Mouse (Mus musculus) layer of hippocampus, adult 11-12 months (tissue): Measurements from ENCODE around the gene Galnt17.

Experiments
- DNase-seq: peaks from one replicate; pipeline ENCODE4 v3.0.0; 2022; ENCODE audit warnings: low spot score

The Galnt17 gene

GRCm38 (mm10) chr5:131308397-131308796, at the start of gene Galnt17:
Gene Galnt17, minus strand, starts transcription at chr5:131308497.
- DNase-seq: no peak

DNA sequence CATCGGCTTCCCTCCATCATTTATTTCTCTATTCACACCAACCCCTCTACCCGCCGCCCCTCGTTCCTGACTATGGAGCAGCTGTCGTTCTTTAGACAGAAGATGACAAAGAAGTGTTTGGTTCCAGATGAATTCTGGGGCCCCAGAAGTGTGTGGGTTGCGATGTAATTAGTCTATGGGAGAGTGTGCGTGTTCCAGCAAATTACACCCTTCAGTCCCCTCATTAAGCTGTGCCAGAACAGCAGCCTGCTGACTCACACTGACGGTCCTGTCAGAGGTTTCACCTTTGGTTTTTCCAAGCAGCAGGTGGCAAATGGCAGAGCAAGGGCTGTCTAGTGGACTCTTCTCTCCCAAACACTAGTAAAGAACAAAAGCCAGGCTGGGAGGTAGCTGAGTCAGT, 26.2 kb upstream of the Galnt17 start:
- DNase-seq: peak; percentile 13

- no peak for DNase-seq
Observed at GRCm38 (mm10) chr5:131321286-131321685, 13.0 kb upstream of the Galnt17 start.

DNA sequence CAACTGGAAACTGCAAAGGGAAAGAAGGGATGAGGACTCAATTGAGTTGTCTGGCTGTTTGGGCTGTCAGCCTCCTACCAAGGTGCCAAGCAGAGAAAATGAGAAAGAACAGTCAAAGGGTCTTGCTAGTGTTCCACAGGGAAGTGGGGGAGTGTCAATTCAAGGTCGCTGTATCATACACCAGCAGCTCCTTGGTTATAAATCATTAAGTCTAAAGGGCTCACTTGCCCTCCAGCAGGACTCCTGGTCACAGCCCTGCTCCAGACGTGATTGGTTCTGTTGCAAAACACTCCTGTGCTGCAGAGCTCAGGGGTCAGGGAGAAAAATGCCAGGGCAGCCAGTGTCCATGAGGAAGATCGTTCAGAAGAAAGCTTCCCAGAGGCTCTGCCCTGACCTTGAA, 11.3 kb upstream of the Galnt17 start:
- DNase-seq: no peak

GRCm38 (mm10) chr5:131319141-131319540, 10.8 kb upstream of the Galnt17 start:
- DNase-seq: no peak

GRCm38 (mm10) chr5:131315016-131315415, 6.7 kb upstream of the Galnt17 start:
- DNase-seq: no peak

GRCm38 (mm10) chr5:131307656-131308151, 593 bp downstream of the Galnt17 start:
- DNase-seq: peak; percentile 74

- peak; percentile 43 for DNase-seq
Observed at GRCm38 (mm10) chr5:131306908-131307655, 1.2 kb downstream of the Galnt17 start.

DNA sequence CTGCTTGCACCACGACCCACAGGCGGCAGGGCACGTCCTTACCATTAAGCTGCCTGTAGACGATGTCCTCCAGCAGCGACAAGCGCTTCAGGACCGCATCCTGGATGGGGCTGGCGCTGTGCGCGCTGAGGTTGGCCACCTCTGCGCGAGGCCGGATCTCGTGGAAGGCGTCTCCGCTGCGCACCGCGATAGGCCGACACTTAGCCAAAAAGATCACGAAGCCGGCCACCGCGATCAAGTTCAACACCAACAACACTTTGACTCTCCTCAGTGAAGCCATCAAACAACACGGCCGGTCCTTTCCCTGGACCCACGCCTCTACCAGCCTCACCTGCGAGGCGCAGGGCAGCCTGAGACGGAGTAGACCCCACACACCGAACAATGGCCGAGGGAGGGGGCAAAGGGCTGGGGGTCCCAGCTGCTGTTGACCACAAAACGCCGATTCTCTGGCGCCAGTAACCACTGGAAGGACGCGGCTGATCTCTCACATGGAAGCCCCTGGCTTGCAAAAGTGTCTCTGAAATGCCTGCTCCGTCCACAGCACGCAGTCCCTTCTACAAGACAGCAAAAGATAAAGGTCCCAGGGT, 1.9 kb downstream of the Galnt17 start:
- no peak for DNase-seq

- no peak for DNase-seq
Observed at GRCm38 (mm10) chr5:131305223-131305622, 3.1 kb downstream of the Galnt17 start.

DNA sequence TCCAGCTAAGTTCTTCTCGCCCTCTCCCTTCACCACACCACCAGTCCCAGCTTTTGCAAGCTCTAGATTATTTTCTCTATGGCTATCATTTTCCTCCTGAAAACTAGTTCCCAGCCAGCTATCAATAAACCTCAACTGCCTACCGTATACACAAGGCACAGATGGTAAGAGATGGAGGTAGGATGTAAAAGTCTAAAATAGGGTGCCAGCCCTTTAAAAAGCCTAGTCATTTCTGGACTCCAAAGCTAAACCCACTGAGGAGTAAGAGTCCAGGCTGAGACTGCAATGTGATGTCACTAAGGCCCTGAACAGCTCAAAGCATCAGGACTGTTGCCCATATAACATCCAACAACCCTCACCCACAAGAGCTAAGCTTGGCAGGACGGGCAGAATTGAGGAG, 6.8 kb downstream of the Galnt17 start:
- no peak for DNase-seq

DNA sequence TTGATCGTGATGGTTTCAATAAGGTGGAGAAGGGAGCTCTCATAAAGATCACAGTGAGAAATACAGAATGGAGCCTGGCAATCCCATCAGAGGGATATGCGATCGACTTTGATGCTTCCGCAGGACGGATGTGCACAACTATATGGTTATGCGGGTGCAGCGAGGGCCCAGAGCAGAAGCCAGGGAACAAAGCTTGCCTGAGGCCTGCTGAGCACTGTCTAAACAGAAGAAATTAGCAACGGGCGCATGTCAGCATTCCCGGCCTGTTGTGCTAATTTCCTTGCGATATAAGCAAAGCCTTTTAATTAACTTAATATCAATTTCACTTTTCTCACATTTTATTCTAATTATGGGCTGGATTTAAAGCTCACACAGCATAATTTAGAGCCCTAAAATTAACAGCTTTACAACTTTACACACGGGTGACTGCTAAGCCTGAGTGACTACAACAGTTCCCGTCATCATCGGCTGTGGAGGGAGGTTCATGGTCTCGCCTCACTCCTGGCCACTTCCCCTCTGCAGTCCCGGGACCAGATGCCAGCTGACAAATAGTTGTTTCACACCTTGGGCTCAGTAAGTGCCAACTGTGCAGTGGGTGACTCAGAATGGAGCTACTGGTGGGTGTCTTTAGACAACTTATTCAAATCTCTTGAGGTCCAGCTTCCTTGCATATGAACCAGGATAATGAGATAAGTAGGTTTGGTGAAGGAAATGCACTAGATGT, 14.4 kb downstream of the Galnt17 start:
- DNase-seq: no peak

DNA sequence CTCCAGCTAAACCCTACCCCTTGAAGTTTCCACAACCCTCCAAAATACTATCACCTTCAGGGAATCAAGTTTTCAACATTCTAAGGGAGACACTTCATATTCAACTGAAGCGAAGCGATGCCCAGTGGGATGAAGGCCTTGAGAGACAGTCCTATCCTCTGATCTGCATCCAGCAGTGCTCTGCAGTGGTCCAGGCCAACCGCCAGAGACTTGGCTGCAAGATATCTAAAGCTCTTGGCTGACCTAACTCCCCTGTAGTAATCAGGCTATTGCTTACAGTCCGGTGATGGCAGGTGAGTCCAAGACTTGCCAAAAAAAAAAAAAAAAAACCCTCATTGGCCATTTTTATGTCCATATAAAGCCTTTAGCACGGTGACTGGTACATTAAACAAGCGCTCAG, 21.2 kb downstream of the Galnt17 start:
- DNase-seq: no peak

DNA sequence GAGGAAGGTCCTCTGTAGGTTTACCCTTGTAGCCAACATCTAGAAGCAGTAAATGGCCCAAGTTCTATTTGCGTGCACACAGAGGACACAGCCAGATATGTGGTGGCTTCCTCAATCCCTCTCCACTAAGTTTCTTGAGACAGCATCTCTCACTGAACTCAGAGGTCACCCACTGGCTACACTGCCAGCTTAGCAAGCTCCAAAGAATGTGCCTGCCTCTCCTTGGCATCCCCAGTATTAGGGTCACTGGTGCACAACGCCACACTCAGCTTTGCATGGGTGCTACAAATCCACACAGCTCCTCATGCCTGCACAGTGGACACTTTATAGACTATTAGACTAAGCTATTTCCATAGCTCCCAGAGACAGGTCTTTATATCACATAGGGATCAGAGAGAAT, 21.6 kb downstream of the Galnt17 start:
- no peak for DNase-seq

DNA sequence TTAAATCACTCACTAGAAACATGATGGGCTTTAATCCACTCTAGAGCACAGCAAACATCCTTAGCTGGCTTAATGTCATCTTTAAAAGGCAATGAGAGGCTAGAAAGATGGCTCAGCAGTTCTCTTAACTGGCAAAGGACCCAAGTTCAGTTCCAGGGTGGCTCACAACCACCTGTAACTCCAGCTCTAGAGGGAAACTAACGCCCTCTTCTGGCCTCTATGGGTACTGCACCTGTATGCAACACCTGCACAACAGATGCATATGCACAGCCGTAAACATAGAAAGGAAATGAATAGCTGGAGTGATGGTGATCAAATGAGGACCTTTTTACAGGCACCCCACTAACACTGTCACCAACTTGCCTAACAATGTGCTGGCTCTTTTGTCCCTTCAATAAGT, 27.9 kb downstream of the Galnt17 start:
- DNase-seq: no peak

DNA sequence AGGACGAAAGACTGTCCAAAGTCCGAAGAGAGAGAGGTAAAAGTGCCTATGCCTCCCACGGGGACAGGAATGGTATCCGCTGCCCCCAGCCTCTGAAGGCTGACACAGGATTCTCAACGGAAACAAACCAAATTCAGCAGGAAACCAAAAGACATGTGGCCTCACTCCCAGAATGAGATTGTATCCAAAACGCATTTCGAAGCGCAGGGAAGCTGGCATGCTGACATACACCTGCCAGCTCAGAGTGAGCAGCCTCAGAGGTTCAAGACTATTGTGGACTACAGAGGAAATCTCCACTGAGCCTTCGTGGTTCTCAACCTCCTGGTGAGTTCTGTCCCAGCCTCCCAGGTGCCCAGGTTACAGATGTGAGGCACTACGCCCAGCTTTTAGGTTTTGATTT, 29.0 kb downstream of the Galnt17 start:
- no peak for DNase-seq

DNA sequence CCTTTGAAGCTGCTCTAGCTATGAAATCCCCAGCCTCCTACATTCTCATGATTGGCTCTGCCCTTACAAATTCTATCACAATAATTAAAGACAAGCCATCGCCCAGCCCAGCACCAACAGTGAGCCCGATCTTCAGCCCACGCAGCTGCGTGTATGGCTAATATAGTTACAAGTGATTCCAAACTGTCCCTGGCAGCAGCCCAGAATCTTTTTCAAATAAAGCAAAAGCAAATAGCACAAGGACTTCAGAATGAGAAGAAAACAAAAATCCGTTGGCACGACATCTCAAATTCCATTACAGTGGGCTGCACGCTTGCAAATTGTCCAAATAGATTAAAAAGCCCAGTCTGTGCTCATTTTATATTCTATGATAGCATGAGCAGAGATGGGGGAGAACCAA, 31.1 kb downstream of the Galnt17 start:
- DNase-seq: peak; percentile 86

- DNase-seq: no peak
Observed at GRCm38 (mm10) chr5:131266291-131266690, 42.0 kb downstream of the Galnt17 start.

GRCm38 (mm10) chr5:131264145-131264544, 44.2 kb downstream of the Galnt17 start:
- DNase-seq: no peak

GRCm38 (mm10) chr5:131250701-131251636, 57.3 kb downstream of the Galnt17 start:
- DNase-seq: no peak

- no peak for DNase-seq
Observed at GRCm38 (mm10) chr5:131248416-131248815, 59.9 kb downstream of the Galnt17 start.

GRCm38 (mm10) chr5:131246591-131246990, 61.7 kb downstream of the Galnt17 start:
- no peak for DNase-seq
